Mouse (Mus musculus) stomach, postnatal 0 days (tissue): Measurements from ENCODE around the gene Mrc2. TPM values are rescaled to one million over a fixed set of nuclear protein-coding genes. Genes with fewer than 3 reads are reported as not detected.
A peak's percentile ranks its signal among the peaks of the same experiment; 100 is the strongest.

Source experiments
- ATAC-seq: fragments of 200-750 bp; cut with Nextera tagmentation; 2 replicates; pipeline ENCODE4 v1.8.0; 2017; ENCODE audit not compliant: low FRiP score, low TSS enrichment
- DNase-seq: peaks from one replicate; pipeline ENCODE4 v3.0.0-alpha.2; 2016; ENCODE audit warnings: low spot score
- H3K27ac ChIP-seq: fragments of 300-500 bp; sonication (generic); replicated peaks from 2 replicates; pipeline ENCODE4 v1.5.1; 2014; ENCODE audit warnings: mild to moderate bottlenecking, control low read depth
- H3K27me3 ChIP-seq: fragments of 300-500 bp; sonication (generic); 2 replicates; pipeline ENCODE4 v1.6.1; 2014; ENCODE audit warnings: low read length; ENCODE audit not compliant: control insufficient read depth, insufficient read depth
- H3K36me3 ChIP-seq: fragments of 300-500 bp; sonication (generic); 2 replicates; pipeline ENCODE4 v1.6.1; 2014; ENCODE audit warnings: low read length, mixed read lengths; ENCODE audit not compliant: control insufficient read depth, insufficient read depth
- H3K4me1 ChIP-seq: fragments of 300-500 bp; sonication (generic); replicated peaks from 2 replicates; pipeline ENCODE4 v1.6.1; 2014; ENCODE audit warnings: antibody characterized with exemption; ENCODE audit not compliant: control insufficient read depth, insufficient read depth
- H3K4me2 ChIP-seq: fragments of 300-500 bp; sonication (generic); replicated peaks from 2 replicates; pipeline ENCODE4 v1.6.1; 2014; ENCODE audit warnings: low read depth, mild to moderate bottlenecking, control low read depth, moderate library complexity
- H3K4me3 ChIP-seq: fragments of 300-500 bp; sonication (generic); 2 replicates; pipeline ENCODE4 v1.5.1; 2014; ENCODE audit warnings: low read depth, low read length, control low read depth
- H3K9ac ChIP-seq: fragments of 300-500 bp; sonication (generic); 2 replicates; pipeline ENCODE4 v1.6.1; 2014; ENCODE audit warnings: mild to moderate bottlenecking, low read length, control low read depth, mixed read lengths
- H3K9me3 ChIP-seq: fragments of 300-500 bp; sonication (generic); 2 replicates; pipeline ENCODE4 v1.6.1; 2016; ENCODE audit warnings: low read length; ENCODE audit not compliant: control insufficient read depth
- CTCF ChIP-seq: IDR thresholded peaks from 2 replicates; pipeline ENCODE4 v1.5.1; 2016; ENCODE audit warnings: antibody characterized with exemption, low read depth, mild to moderate bottlenecking, moderate library complexity
- EP300 ChIP-seq: optimal IDR thresholded peaks from 2 replicates; pipeline ENCODE3; 2016; ENCODE audit warnings: antibody characterized with exemption
- WGBS: fragments of 180-500 bp; shearing (Covaris S2); extraction: QIAGEN DNeasy Blood & Tissue Kit; methylation state at CpG from one replicate; pipeline ENCODE4 v1.1.7; 2014; 5-methylcytosine and 5-hydroxymethylcytosine counted together
- polyA plus RNA-seq: library from polyadenylated mRNA; unstranded; fragments of >200 nt; fragmentation: Nextera tagmentation; extraction: Ambion mirVana; gene quantifications from 2 replicates; pipeline ENCODE4 v1.2.1, GENCODE M21; 2015

The Mrc2 gene
- polyA plus RNA-seq, 1 experiment from 2014 or later: 2.9 TPM

- no peak for DNase-seq
- 63% methylated on average over 4 of the region's 4 CpGs for whole genome bisulfite sequencing
- Histone ChIP-seq H3K36me3 (peaks cover 6% of the 10 kb centered on the region), H3K4me1 (no peaks in the 10 kb centered on the region), H3K9ac (no peak overlapping the region), H3K27ac (no peak overlapping the region), H3K9me3 (no peaks in the 10 kb centered on the region), H3K4me2 (no peak overlapping the region), H3K27me3 (no peaks in the 10 kb centered on the region), H3K4me3 (no peak overlapping the region)
- TF ChIP-seq CTCF (no peak), EP300 (no peak)
- no peak for ATAC-seq
Observed at GRCm38 (mm10) chr11:105261601-105262351, 30.7 kb upstream of the Mrc2 start.

GRCm38 (mm10) chr11:105264506-105264905 is 27.9 kb upstream of the Mrc2 start:
- Histone ChIP-seq H3K36me3 (peaks cover 21% of the 10 kb centered on the region), H3K27me3 (no peaks in the 10 kb centered on the region), H3K4me2 (no peak overlapping the region), H3K9me3 (no peaks in the 10 kb centered on the region), H3K4me3 (no peak overlapping the region), H3K4me1 (no peaks in the 10 kb centered on the region), H3K27ac (no peak overlapping the region), H3K9ac (no peak overlapping the region)
- DNase-seq (no peak), ATAC-seq (no peak)
- TF ChIP-seq EP300 (no peak), CTCF (no peak)

GRCm38 (mm10) chr11:105264988-105265387 is 27.5 kb upstream of the Mrc2 start:
- Histone ChIP-seq H3K36me3 (peaks cover 21% of the 10 kb centered on the region), H3K9ac (no peak overlapping the region), H3K4me3 (no peak overlapping the region), H3K27ac (no peak overlapping the region), H3K9me3 (no peaks in the 10 kb centered on the region), H3K4me2 (no peak overlapping the region), H3K4me1 (no peaks in the 10 kb centered on the region), H3K27me3 (no peaks in the 10 kb centered on the region)
- 84% methylated on average over 3 of the region's 3 CpGs for WGBS
- no peak for DNase-seq
- TF ChIP-seq EP300 (no peak), CTCF (no peak)
- no peak for ATAC-seq

GRCm38 (mm10) chr11:105270155-105270554 is 22.3 kb upstream of the Mrc2 start:
- ATAC-seq: no peak; the same call in 1 of the 2 replicates
- no peak overlapping the region for H3K4me2 ChIP-seq
- H3K27ac ChIP-seq: no peak overlapping the region
- no peak overlapping the region for H3K9ac ChIP-seq
- no peak for TF ChIP-seq EP300
- TF ChIP-seq CTCF: peak; percentile 80
- H3K27me3 ChIP-seq: no peaks in the 10 kb centered on the region
- no peaks in the 10 kb centered on the region for H3K9me3 ChIP-seq
- peaks cover 16% of the 10 kb centered on the region; the same call in 1 of the 2 replicates for H3K36me3 ChIP-seq
- peak; percentile 54 for DNase-seq
- H3K4me3 ChIP-seq: no peak overlapping the region
- 24% methylated on average over 2 of the region's 2 CpGs for WGBS
- H3K4me1 ChIP-seq: no peaks in the 10 kb centered on the region

GRCm38 (mm10) chr11:105280456-105280855 is 12.0 kb upstream of the Mrc2 start:
- 92% methylated on average over 6 of the region's 6 CpGs for WGBS
- Histone ChIP-seq H3K36me3 (peaks cover 31% of the 10 kb centered on the region), H3K4me3 (no peak overlapping the region), H3K4me1 (no peaks in the 10 kb centered on the region), H3K4me2 (no peak overlapping the region), H3K9me3 (no peaks in the 10 kb centered on the region), H3K27ac (no peak overlapping the region), H3K27me3 (no peaks in the 10 kb centered on the region), H3K9ac (no peak overlapping the region)
- DNase-seq (no peak), ATAC-seq (no peak)
- TF ChIP-seq EP300 (no peak), CTCF (no peak)

- no peak overlapping the region for H3K4me3 ChIP-seq
- 0 out of 2 replicates have a peak, but pooled peaks cover 3% of the 10 kb centered on the region for H3K4me1 ChIP-seq
- H3K9me3 ChIP-seq: no peaks in the 10 kb centered on the region
- no peak for TF ChIP-seq EP300
- TF ChIP-seq CTCF: no peak
- H3K9ac ChIP-seq: no peak overlapping the region
- ATAC-seq (no peak), DNase-seq (no peak)
- peaks cover 29% of the 10 kb centered on the region for H3K36me3 ChIP-seq
- no peak overlapping the region for H3K27ac ChIP-seq
- no peaks in the 10 kb centered on the region for H3K27me3 ChIP-seq
- no peak overlapping the region for H3K4me2 ChIP-seq
- WGBS: 85% methylated on average over 7 of the region's 7 CpGs
Observed at GRCm38 (mm10) chr11:105281291-105281690, 11.2 kb upstream of the Mrc2 start.
